Mouse (Mus musculus): ENCODE data around the gene Pdlim5. TPM values are rescaled to one million over a fixed set of nuclear protein-coding genes. Genes with fewer than 3 reads are reported as not detected.

The Pdlim5 gene
- polyA plus RNA-seq, 1 experiment = 27.4 TPM

DNA sequence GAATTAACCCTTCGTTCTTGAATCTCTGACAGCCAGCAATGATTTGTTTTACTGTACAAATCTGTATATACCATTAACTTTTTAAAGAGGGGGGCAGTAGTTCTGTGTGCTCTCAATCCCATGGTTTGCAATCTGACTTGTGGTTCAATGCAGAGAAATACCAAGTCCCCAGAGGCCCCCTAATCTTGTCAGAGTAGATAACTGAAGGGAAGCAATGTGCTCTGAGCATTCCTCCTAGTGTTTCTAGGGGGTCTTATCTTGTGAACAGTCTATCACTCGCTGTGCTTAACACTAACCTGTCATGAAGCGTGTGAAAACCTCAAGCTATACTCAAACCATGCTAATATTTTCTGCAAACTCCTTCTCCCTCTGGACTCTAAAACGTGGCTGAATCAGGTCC, 34.6 kb upstream of the Pdlim5 start:
- WGBS = 81% methylated on average over 4 of the region's 4 CpGs
- Histone ChIP-seq H3K27me3 (ENCODE audit: control insufficient read depth, insufficient read depth, low read length) (no peaks in the 10 kb centered on the region), H3K4me1 (ENCODE audit: control insufficient read depth, insufficient read depth, insufficient read length) (no peaks in the 10 kb centered on the region), H3K36me3 (ENCODE audit: control insufficient read depth, insufficient read depth, low read length) (no peaks in the 10 kb centered on the region), H3K27ac (ENCODE audit: insufficient read depth, low read length) (no peak overlapping the region), H3K4me3 (ENCODE audit: extremely low read depth, insufficient read depth, insufficient read length) (no peak overlapping the region)
- DNase-seq (ENCODE audit: low read depth in 1 of 2, low spot score in 2 of 2) = no peak
- TF ChIP-seq CTCF (IDR thresholded peaks at IDR 0.05; ENCODE audit: extremely low read depth, insufficient read depth, insufficient read length, insufficient replicate concordance) = no peak
- TF ChIP-seq POLR2A (IDR thresholded peaks at IDR 0.05; ENCODE audit: low read depth, low read length) = no peak

DNA sequence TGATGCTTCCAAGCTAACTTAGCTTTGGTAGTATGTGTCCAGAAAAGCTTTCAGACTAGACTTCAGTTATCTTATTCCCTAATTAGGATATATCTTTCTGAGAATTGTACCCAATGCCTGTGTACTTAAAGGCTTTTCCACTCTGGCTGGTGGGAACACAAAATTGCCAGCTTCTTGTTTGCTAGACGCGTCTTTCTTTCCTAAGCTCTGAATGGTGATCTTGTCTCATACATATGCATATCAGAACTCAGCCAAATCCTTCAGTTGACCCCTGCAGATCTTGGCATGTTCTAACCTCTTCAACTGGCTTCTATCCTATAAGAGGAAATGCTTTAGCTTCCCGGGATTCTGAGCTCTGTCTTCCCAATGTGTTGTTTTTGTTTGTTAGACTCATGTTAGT, 31.3 kb upstream of the Pdlim5 start:
- no peak overlapping the region for H3K4me3 ChIP-seq (ENCODE audit: extremely low read depth, insufficient read depth, insufficient read length)
- no peaks in the 10 kb centered on the region for H3K36me3 ChIP-seq (ENCODE audit: control insufficient read depth, insufficient read depth, low read length)
- no peak for DNase-seq (ENCODE audit: low read depth in 1 of 2, low spot score in 2 of 2)
- TF ChIP-seq CTCF (IDR thresholded peaks at IDR 0.05; ENCODE audit: extremely low read depth, insufficient read depth, insufficient read length, insufficient replicate concordance) (no peak), POLR2A (IDR thresholded peaks at IDR 0.05; ENCODE audit: low read depth, low read length) (no peak)
- 71% methylated on average over 3 of the region's 3 CpGs for WGBS
- H3K4me1 ChIP-seq (ENCODE audit: control insufficient read depth, insufficient read depth, insufficient read length) = no peaks in the 10 kb centered on the region
- no peaks in the 10 kb centered on the region for H3K27me3 ChIP-seq (ENCODE audit: control insufficient read depth, insufficient read depth, low read length)
- no peak overlapping the region for H3K27ac ChIP-seq (ENCODE audit: insufficient read depth, low read length)

DNA sequence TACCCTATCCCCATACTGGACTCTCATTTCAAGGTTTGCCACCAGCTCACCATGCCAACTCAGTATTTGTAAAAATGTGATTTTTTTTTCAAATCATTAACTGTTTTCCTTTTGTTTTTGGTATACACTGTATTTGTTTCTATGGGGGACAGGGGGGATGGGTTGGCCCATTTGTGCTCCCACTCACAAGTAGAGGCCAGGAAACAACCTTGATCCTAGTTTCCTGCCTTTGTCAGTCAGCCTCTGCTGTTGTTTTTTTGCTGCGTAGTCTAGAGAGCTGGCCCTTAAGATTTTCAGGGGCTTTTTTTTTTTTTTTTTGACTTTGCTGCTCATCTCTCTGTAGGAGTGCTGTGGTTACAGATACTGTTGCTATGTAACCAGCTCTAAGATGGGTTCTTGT, 28.6 kb upstream of the Pdlim5 start:
- H3K27ac ChIP-seq (ENCODE audit: insufficient read depth, low read length) = no peak overlapping the region
- no peak for DNase-seq (ENCODE audit: low read depth in 1 of 2, low spot score in 2 of 2)
- TF ChIP-seq POLR2A (IDR thresholded peaks at IDR 0.05; ENCODE audit: low read depth, low read length) (no peak), CTCF (IDR thresholded peaks at IDR 0.05; ENCODE audit: extremely low read depth, insufficient read depth, insufficient read length, insufficient replicate concordance) (no peak)
- H3K27me3 ChIP-seq (ENCODE audit: control insufficient read depth, insufficient read depth, low read length) = no peaks in the 10 kb centered on the region
- H3K4me3 ChIP-seq (ENCODE audit: extremely low read depth, insufficient read depth, insufficient read length) = no peak overlapping the region
- WGBS = 46% methylated on average over 1 of the region's 1 CpGs
- H3K36me3 ChIP-seq (ENCODE audit: control insufficient read depth, insufficient read depth, low read length) = no peaks in the 10 kb centered on the region
- H3K4me1 ChIP-seq (ENCODE audit: control insufficient read depth, insufficient read depth, insufficient read length) = no peaks in the 10 kb centered on the region

DNA sequence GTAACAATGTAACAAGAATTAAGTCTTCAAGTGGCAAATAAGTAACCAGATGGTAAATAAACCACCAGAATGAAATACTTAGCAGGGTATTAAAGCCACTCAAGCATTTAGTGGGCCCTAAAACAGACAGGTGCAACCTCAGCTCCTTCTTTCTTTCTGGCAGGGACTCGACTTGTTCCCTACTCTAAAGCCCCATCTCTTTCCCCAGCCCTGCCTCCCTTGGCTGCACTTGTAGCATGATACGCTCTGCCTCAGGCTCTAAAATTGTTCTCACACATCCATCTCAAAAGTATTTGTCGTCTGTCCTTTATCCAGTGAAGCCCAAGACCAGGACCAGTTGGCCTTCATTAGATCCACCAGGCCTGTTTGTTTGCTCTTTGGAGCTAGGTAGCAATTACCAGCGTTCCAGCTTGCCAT, 28.0 kb upstream of the Pdlim5 start:
- WGBS = 74% methylated on average over 4 of the region's 4 CpGs
- TF ChIP-seq POLR2A (IDR thresholded peaks at IDR 0.05; ENCODE audit: low read depth, low read length) (no peak), CTCF (IDR thresholded peaks at IDR 0.05; ENCODE audit: extremely low read depth, insufficient read depth, insufficient read length, insufficient replicate concordance) (no peak)

DNA sequence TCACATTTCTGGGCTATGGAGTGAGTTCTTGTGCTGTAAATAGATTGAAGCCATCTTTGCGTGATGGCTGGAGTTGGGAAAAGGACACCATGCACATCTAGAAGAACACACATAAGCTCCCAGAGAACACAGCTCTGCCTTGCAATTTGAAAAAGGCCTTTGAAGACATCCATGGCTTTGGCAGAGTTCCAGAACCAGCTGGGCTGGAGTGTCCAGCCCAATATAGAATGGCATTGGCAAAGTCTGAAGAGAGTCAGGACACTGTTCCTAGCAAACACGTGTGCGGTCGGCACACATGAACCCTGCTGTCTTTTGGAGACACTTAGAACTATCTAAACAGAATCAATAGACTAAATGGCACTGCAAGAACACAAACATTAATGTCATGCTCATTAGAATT, 26.7 kb upstream of the Pdlim5 start:
- no peak for DNase-seq (ENCODE audit: low read depth in 1 of 2, low spot score in 2 of 2)
- H3K4me1 ChIP-seq (ENCODE audit: control insufficient read depth, insufficient read depth, insufficient read length) = no peaks in the 10 kb centered on the region
- no peak overlapping the region for H3K27ac ChIP-seq (ENCODE audit: insufficient read depth, low read length)
- H3K27me3 ChIP-seq (ENCODE audit: control insufficient read depth, insufficient read depth, low read length) = no peaks in the 10 kb centered on the region
- 95% methylated on average over 4 of the region's 4 CpGs for WGBS
- TF ChIP-seq POLR2A (IDR thresholded peaks at IDR 0.05; ENCODE audit: low read depth, low read length) (no peak), CTCF (IDR thresholded peaks at IDR 0.05; ENCODE audit: extremely low read depth, insufficient read depth, insufficient read length, insufficient replicate concordance) (no peak)
- no peak overlapping the region for H3K4me3 ChIP-seq (ENCODE audit: extremely low read depth, insufficient read depth, insufficient read length)
- H3K36me3 ChIP-seq (ENCODE audit: control insufficient read depth, insufficient read depth, low read length) = no peaks in the 10 kb centered on the region

More for the DNA sequence above, 28.0 kb upstream of the Pdlim5 start:
- no peak for DNase-seq (ENCODE audit: low read depth in 1 of 2, low spot score in 2 of 2)
- Histone ChIP-seq H3K4me1 (ENCODE audit: control insufficient read depth, insufficient read depth, insufficient read length) (no peaks in the 10 kb centered on the region), H3K27me3 (ENCODE audit: control insufficient read depth, insufficient read depth, low read length) (no peaks in the 10 kb centered on the region), H3K36me3 (ENCODE audit: control insufficient read depth, insufficient read depth, low read length) (no peaks in the 10 kb centered on the region), H3K4me3 (ENCODE audit: extremely low read depth, insufficient read depth, insufficient read length) (no peak overlapping the region), H3K27ac (ENCODE audit: insufficient read depth, low read length) (no peak overlapping the region)

DNA sequence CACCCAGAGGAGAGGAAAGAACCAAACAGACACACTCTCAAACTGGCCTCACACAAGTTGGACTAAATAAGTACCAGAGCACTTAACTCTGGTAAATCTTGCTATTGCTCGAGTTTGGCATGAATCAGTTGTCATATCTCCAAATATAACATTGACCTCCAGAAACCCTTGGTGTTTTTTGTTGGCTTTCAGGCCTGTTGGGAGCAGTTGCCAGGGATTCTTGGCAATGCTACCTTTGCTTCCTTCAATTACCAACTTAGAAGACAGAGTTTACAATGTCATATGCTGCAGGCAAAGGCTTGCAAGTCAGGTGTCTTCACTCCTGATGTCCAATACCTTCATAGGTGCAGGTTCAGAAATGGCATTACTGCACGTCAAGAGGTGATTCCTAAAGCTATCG, 26.0 kb upstream of the Pdlim5 start:
- Histone ChIP-seq H3K4me1 (ENCODE audit: control insufficient read depth, insufficient read depth, insufficient read length) (no peaks in the 10 kb centered on the region), H3K4me3 (ENCODE audit: extremely low read depth, insufficient read depth, insufficient read length) (no peak overlapping the region), H3K27me3 (ENCODE audit: control insufficient read depth, insufficient read depth, low read length) (no peaks in the 10 kb centered on the region), H3K36me3 (ENCODE audit: control insufficient read depth, insufficient read depth, low read length) (no peaks in the 10 kb centered on the region), H3K27ac (ENCODE audit: insufficient read depth, low read length) (no peak overlapping the region)
- 87% methylated on average over 3 of the region's 3 CpGs for WGBS
- no peak for DNase-seq (ENCODE audit: low read depth in 1 of 2, low spot score in 2 of 2)
- no peak for TF ChIP-seq CTCF (IDR thresholded peaks at IDR 0.05; ENCODE audit: extremely low read depth, insufficient read depth, insufficient read length, insufficient replicate concordance)
- no peak for TF ChIP-seq POLR2A (IDR thresholded peaks at IDR 0.05; ENCODE audit: low read depth, low read length)

DNA sequence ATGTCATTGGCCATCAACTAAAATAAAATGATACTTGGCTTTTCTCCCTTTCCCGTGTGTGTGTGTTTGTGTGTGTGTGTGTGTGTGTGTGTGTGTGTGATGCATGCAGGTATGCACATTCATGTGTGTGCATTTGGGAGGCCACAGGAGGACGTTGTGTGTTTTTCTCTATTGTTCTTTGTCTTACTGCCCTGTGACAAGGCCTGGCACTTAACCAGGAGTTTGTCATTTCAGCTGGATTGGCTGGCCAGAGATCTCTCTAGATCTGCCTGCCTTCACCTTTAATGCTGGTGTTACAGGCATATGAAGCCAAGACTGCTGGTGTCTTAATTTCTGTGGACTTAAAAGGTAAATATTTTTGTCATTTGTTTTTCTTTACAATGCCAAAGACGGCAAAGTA, 22.5 kb upstream of the Pdlim5 start:
- no peaks in the 10 kb centered on the region for H3K27me3 ChIP-seq (ENCODE audit: control insufficient read depth, insufficient read depth, low read length)
- no peaks in the 10 kb centered on the region for H3K36me3 ChIP-seq (ENCODE audit: control insufficient read depth, insufficient read depth, low read length)
- H3K4me3 ChIP-seq (ENCODE audit: extremely low read depth, insufficient read depth, insufficient read length) = no peak overlapping the region
- H3K4me1 ChIP-seq (ENCODE audit: control insufficient read depth, insufficient read depth, insufficient read length) = no peaks in the 10 kb centered on the region
- 75% methylated on average over 3 of the region's 3 CpGs for WGBS
- TF ChIP-seq POLR2A (IDR thresholded peaks at IDR 0.05; ENCODE audit: low read depth, low read length) (no peak), CTCF (IDR thresholded peaks at IDR 0.05; ENCODE audit: extremely low read depth, insufficient read depth, insufficient read length, insufficient replicate concordance) (no peak)
- no peak for DNase-seq (ENCODE audit: low read depth in 1 of 2, low spot score in 2 of 2)
- H3K27ac ChIP-seq (ENCODE audit: insufficient read depth, low read length) = no peak overlapping the region
